In genomic region chr4:107765196-107765813, GRCm38 (mm10) we compare ENCODE assay signal across 16 mouse cellular contexts. TPM values are rescaled to one million over a fixed set of nuclear protein-coding genes. Genes with fewer than 3 reads are reported as not detected.
DNase-seq lines count a peak whose midpoint lies in the region; ATAC-seq and TF ChIP-seq lines count a peak whose summit lies in the region.
"Had no signal": no experiment of that assay in that cellular context is flagged by ENCODE, and none has a peak within 500 bp of the region (broad histone marks: within the 10 kb centered on the region; RNA-seq: fewer than 3 reads in every experiment).

No protein-coding gene starts in this region.

- no peak overlapping the region for H3K9ac ChIP-seq in midbrain, postnatal 0 days (replicated peaks; ENCODE audit: low read length, poor library complexity, severe bottlenecking)
- no peak overlapping the region for H3K9ac ChIP-seq in forebrain, embryonic 12.5 days
- H3K9ac ChIP-seq in hindbrain, embryonic 13.5 days, result no peak overlapping the region
- H3K9ac ChIP-seq in midbrain, embryonic 16.5 days (ENCODE audit: low read depth, low read length), result no peak overlapping the region
- H3K9ac ChIP-seq: embryonic facial prominence, embryonic 15.5 days; kidney, embryonic 15.5 days; liver, postnatal 0 days had no signal

- intact Hi-C loops in left cerebral cortex, postnatal 36 days (cut with DNase I), result no loop called here

- no peak for TF ChIP-seq CTCF in midbrain, postnatal 0 days (IDR thresholded peaks at IDR 0.05)

- 59% methylated on average over 9 of the region's 9 CpGs for WGBS in midbrain, embryonic 10.5 days
- 42% methylated on average over 9 of the region's 9 CpGs for WGBS in midbrain, postnatal 0 days
- WGBS in forebrain, embryonic 12.5 days, result 46% methylated on average over 9 of the region's 9 CpGs
- WGBS in hindbrain, embryonic 13.5 days, result 35% methylated on average over 9 of the region's 9 CpGs
- 35% methylated on average over 9 of the region's 9 CpGs for WGBS in midbrain, embryonic 16.5 days

- H3K27ac ChIP-seq in midbrain, embryonic 10.5 days (replicated peaks), result peak overlapping the region; percentile 52
- no peak overlapping the region for H3K27ac ChIP-seq in midbrain, postnatal 0 days (ENCODE audit: low read depth, low read length)
- H3K27ac ChIP-seq in forebrain, embryonic 12.5 days, result peak overlapping the region; percentile 33
- H3K27ac ChIP-seq in hindbrain, embryonic 13.5 days, result peak overlapping the region; percentile 10; the same call in 1 of the 2 replicates
- H3K27ac ChIP-seq in midbrain, embryonic 16.5 days (ENCODE audit: low read length), result no peak overlapping the region
- H3K27ac ChIP-seq: embryonic facial prominence, embryonic 15.5 days; kidney, embryonic 15.5 days; left cerebral cortex, adult 2 months had no signal

- no peak overlapping the region for H3K4me2 ChIP-seq in midbrain, postnatal 0 days (ENCODE audit: low read depth, low read length, poor library complexity, severe bottlenecking)
- H3K4me2 ChIP-seq in forebrain, embryonic 12.5 days, result no peak overlapping the region
- no peak overlapping the region for H3K4me2 ChIP-seq in hindbrain, embryonic 13.5 days
- H3K4me2 ChIP-seq in midbrain, embryonic 16.5 days (ENCODE audit: low read length), result no peak overlapping the region
- H3K4me2 ChIP-seq: embryonic facial prominence, embryonic 15.5 days; kidney, embryonic 15.5 days had no signal

- H3K36me3 ChIP-seq in midbrain, embryonic 10.5 days, result no peaks in the 10 kb centered on the region
- H3K36me3 ChIP-seq in midbrain, postnatal 0 days (ENCODE audit: insufficient read depth, low read length), result no peaks in the 10 kb centered on the region
- no peaks in the 10 kb centered on the region for H3K36me3 ChIP-seq in forebrain, embryonic 12.5 days (replicated peaks)
- no peaks in the 10 kb centered on the region for H3K36me3 ChIP-seq in hindbrain, embryonic 13.5 days
- H3K36me3 ChIP-seq in midbrain, embryonic 16.5 days (ENCODE audit: control insufficient read depth, insufficient read depth, low read length), result no peaks in the 10 kb centered on the region
- H3K36me3 ChIP-seq: embryonic facial prominence, embryonic 15.5 days; kidney, embryonic 15.5 days had no signal

- no peak overlapping the region for H3K4me3 ChIP-seq in midbrain, embryonic 10.5 days
- no peak overlapping the region for H3K4me3 ChIP-seq in midbrain, postnatal 0 days (ENCODE audit: low read depth, low read length)
- H3K4me3 ChIP-seq in forebrain, embryonic 12.5 days (replicated peaks), result no peak overlapping the region
- no peak overlapping the region for H3K4me3 ChIP-seq in hindbrain, embryonic 13.5 days
- H3K4me3 ChIP-seq in midbrain, embryonic 16.5 days (ENCODE audit: low read depth, low read length), result no peak overlapping the region
- H3K4me3 ChIP-seq: embryonic facial prominence, embryonic 15.5 days; kidney, embryonic 15.5 days; left cerebral cortex, adult 2 months had no signal

- no peak for DNase-seq in midbrain, embryonic 10.5 days (ENCODE audit: low spot score)
- DNase-seq in midbrain, postnatal 0 days (ENCODE audit: low spot score), result no peak
- no peak for DNase-seq in ovary, adult 18-20 months (ENCODE audit: low spot score)
- no peak for DNase-seq in lung, postnatal 10 days
- DNase-seq in left cerebral cortex, postnatal 36 days (ENCODE audit: low spot score in 2 of 2), result no peak
- DNase-seq: adrenal gland, postnatal 25 days; cerebellum, postnatal 25 days; liver, postnatal 0 days; lung, postnatal 36 days had no signal

- peaks cover 29% of the 10 kb centered on the region for H3K27me3 ChIP-seq in midbrain, embryonic 10.5 days (ENCODE audit: low read depth, poor library complexity, severe bottlenecking)
- H3K27me3 ChIP-seq in midbrain, postnatal 0 days (ENCODE audit: insufficient read depth, low read length), result no peaks in the 10 kb centered on the region
- H3K27me3 ChIP-seq in forebrain, embryonic 12.5 days, result 0 out of 2 replicates have a peak, but pooled peaks cover 6% of the 10 kb centered on the region
- H3K27me3 ChIP-seq in hindbrain, embryonic 13.5 days, result peaks cover 38% of the 10 kb centered on the region
- H3K27me3 ChIP-seq in midbrain, embryonic 16.5 days (ENCODE audit: control insufficient read depth, insufficient read depth, low read depth, low read length), result no peaks in the 10 kb centered on the region
- H3K27me3 ChIP-seq: embryonic facial prominence, embryonic 15.5 days had no signal

- no peak; the same call in 1 of the 2 replicates for ATAC-seq in midbrain, postnatal 0 days (ENCODE audit: low FRiP score)
- peak; percentile 55 for ATAC-seq in forebrain, embryonic 12.5 days (ENCODE audit: low FRiP score)
- ATAC-seq in hindbrain, embryonic 13.5 days (ENCODE audit: low FRiP score), result peak; percentile 47
- ATAC-seq in midbrain, embryonic 16.5 days, result peak; percentile 43; the same call in 1 of the 2 replicates
- ATAC-seq: activated CD4-positive, CD25-positive, alpha-beta regulatory T cell, adult 4 months; liver, postnatal 0 days had no signal

- H3K4me1 ChIP-seq in midbrain, embryonic 10.5 days, result peaks cover 22% of the 10 kb centered on the region
- no peaks in the 10 kb centered on the region for H3K4me1 ChIP-seq in midbrain, postnatal 0 days (ENCODE audit: insufficient read depth, low read length)
- H3K4me1 ChIP-seq in forebrain, embryonic 12.5 days, result peaks cover 23% of the 10 kb centered on the region
- H3K4me1 ChIP-seq in hindbrain, embryonic 13.5 days (replicated peaks), result peaks cover 18% of the 10 kb centered on the region; the same call in 1 of the 2 replicates
- H3K4me1 ChIP-seq in midbrain, embryonic 16.5 days (ENCODE audit: control insufficient read depth, insufficient read depth, low read length), result no peaks in the 10 kb centered on the region
- H3K4me1 ChIP-seq: kidney, embryonic 15.5 days had no signal

- H3K9me3 ChIP-seq in midbrain, embryonic 10.5 days (replicated peaks), result no peaks in the 10 kb centered on the region
- no peaks in the 10 kb centered on the region for H3K9me3 ChIP-seq in midbrain, postnatal 0 days (ENCODE audit: low read length)
- H3K9me3 ChIP-seq in forebrain, embryonic 12.5 days, result no peaks in the 10 kb centered on the region
- no peaks in the 10 kb centered on the region for H3K9me3 ChIP-seq in hindbrain, embryonic 13.5 days
- no peaks in the 10 kb centered on the region for H3K9me3 ChIP-seq in midbrain, embryonic 16.5 days (replicated peaks; ENCODE audit: control insufficient read depth, low read length, poor library complexity, severe bottlenecking)
- H3K9me3 ChIP-seq: embryonic facial prominence, embryonic 15.5 days; kidney, embryonic 15.5 days had no signal

RNA-seq across cellular contexts. Expression of gene Lrp8, which starts 36.8 kb away (rescaled TPM):
- 10.4 and 15.0 TPM in 2 replicates for polyA plus RNA-seq in midbrain, embryonic 10.5 days (2016; fragmentation: Nextera tagmentation; extraction: Ambion mirVana)
- total RNA-seq in midbrain, postnatal 0 days (2014; rRNA removed), result 74.1 and 78.5 TPM in 2 replicates
- 31.9 and 35.2 TPM in 2 replicates for polyA plus RNA-seq in midbrain, postnatal 0 days (2015; fragmentation: Nextera tagmentation; extraction: Ambion mirVana)
- polyA plus RNA-seq in forebrain, embryonic 12.5 days (2016; fragmentation: Nextera tagmentation; extraction: Ambion mirVana), result 43.3 and 48.3 TPM in 2 replicates
- polyA plus RNA-seq in hindbrain, embryonic 13.5 days (2015; fragmentation: Nextera tagmentation; extraction: Ambion mirVana), result 38.4 and 41.7 TPM in 2 replicates
- 44.4 and 56.0 TPM in 2 replicates for polyA plus RNA-seq in midbrain, embryonic 16.5 days (2015; fragmentation: Nextera tagmentation; extraction: Ambion mirVana)
- total RNA-seq in left cerebral cortex, postnatal 36 days (2021), result 100 to 1,000 TPM in 1 of 2 experiments, 10 to 100 TPM in 1; 74.7 to 112 TPM

Comparison
In these comparisons a context has a peak if more than half of its experiments do, and no peak if none do; other contexts are left out.
1. H3K27ac ChIP-seq: peak in midbrain, embryonic 10.5 days (single experiment), forebrain, embryonic 12.5 days (single experiment) and hindbrain, embryonic 13.5 days (single experiment); none in midbrain, postnatal 0 days (single experiment) and midbrain, embryonic 16.5 days (single experiment).